Mouse (Mus musculus) small intestine, adult 2 months (tissue): Measurements from ENCODE around the gene Hoxb5.

ENCODE experiments used
- CTCF ChIP-seq: fragments of 200-500 bp; IDR thresholded peaks from 2 replicates; pipeline ENCODE4 v1.5.1; 2012; ENCODE audit warnings: low read depth, mild to moderate bottlenecking, control low read depth, inconsistent platforms, low read length, moderate library complexity, mixed read lengths; ENCODE audit not compliant: insufficient replicate concordance, insufficient read length; ENCODE audit errors: extremely low read depth
- POLR2A ChIP-seq: fragments of 200-500 bp; IDR thresholded peaks from 2 replicates; pipeline ENCODE4 v1.6.1; 2012; ENCODE audit warnings: low read depth, mild to moderate bottlenecking, control low read depth, inconsistent platforms, low read length, moderate library complexity

DNA sequence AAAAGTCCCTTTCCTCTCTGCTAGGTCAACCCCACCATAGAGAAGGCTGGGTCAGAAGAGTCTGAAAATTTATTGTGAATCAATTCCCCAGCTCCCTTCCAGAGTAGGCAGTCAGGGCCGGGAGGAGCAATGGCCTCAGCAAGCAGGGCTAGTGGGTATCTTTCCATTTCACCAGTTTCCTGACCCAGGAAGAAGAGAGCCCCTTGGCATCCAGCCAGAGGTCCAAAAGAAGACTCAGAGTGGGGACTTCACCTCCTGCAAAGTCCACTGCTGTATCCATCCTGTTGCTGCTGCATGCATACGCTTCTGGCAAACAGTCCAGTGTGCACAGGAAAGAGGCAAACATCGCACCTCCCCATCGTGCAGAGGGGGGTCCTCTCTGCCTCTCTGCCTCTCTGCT, 27.2 kb upstream of the Hoxb5 start:
- no peak for TF ChIP-seq CTCF
- no peak for TF ChIP-seq POLR2A
